Mouse (Mus musculus) hindbrain, embryonic 14.5 days (tissue): ENCODE measurements around the gene Polk. TPM values are rescaled to one million over a fixed set of nuclear protein-coding genes. Genes with fewer than 3 reads are reported as not detected.

ENCODE experiments used
- ATAC-seq: fragments of 200-750 bp; cut with Nextera tagmentation; 2 replicates; pipeline ENCODE4 v1.8.0; 2017; ENCODE audit warnings: moderate number of reproducible peaks, mild to moderate bottlenecking, moderate TSS enrichment, moderate library complexity; ENCODE audit not compliant: low FRiP score
- DNase-seq: peaks from one replicate; pipeline ENCODE4 v3.0.0-alpha.2; 2015; ENCODE audit warnings: low spot score
- H3K27ac ChIP-seq: fragments of 300-500 bp; sonication (generic); 2 replicates; pipeline ENCODE4 v1.5.1; 2014; ENCODE audit warnings: mild to moderate bottlenecking, moderate library complexity
- H3K27me3 ChIP-seq: fragments of 300-500 bp; sonication (generic); 2 replicates; pipeline ENCODE4 v1.6.1; 2014; ENCODE audit warnings: mild to moderate bottlenecking, low read length, mixed read lengths; ENCODE audit not compliant: control insufficient read depth, insufficient read depth
- H3K36me3 ChIP-seq: fragments of 300-500 bp; sonication (generic); replicated peaks from 2 replicates; pipeline ENCODE4 v1.6.1; 2014; ENCODE audit not compliant: control insufficient read depth, insufficient read depth
- H3K4me1 ChIP-seq: fragments of 300-500 bp; sonication (generic); replicated peaks from 2 replicates; pipeline ENCODE4 v1.6.1; 2014; ENCODE audit warnings: antibody characterized with exemption, low read length, mixed read lengths; ENCODE audit not compliant: control insufficient read depth, insufficient read depth
- H3K4me2 ChIP-seq: fragments of 300-500 bp; sonication (generic); replicated peaks from 2 replicates; pipeline ENCODE4 v1.6.1; 2014; ENCODE audit warnings: mild to moderate bottlenecking, moderate library complexity
- H3K4me3 ChIP-seq: fragments of 300-500 bp; sonication (generic); replicated peaks from 2 replicates; pipeline ENCODE4 v1.5.1; 2014; ENCODE audit warnings: mild to moderate bottlenecking, low read length
- H3K9ac ChIP-seq: fragments of 300-500 bp; sonication (generic); 2 replicates; pipeline ENCODE4 v1.6.1; 2014
- H3K9me3 ChIP-seq: fragments of 300-500 bp; sonication (generic); 2 replicates; pipeline ENCODE4 v1.6.1; 2016; ENCODE audit warnings: low read length; ENCODE audit not compliant: control insufficient read depth
- WGBS: fragments of 180-500 bp; shearing (Covaris S2); extraction: QIAGEN DNeasy Blood & Tissue Kit; methylation state at CpG from one replicate; pipeline ENCODE4 v1.1.7; 2014; 5-methylcytosine and 5-hydroxymethylcytosine counted together
- polyA plus RNA-seq: library from polyadenylated mRNA; unstranded; fragments of >200 nt; fragmentation: Nextera tagmentation; extraction: Ambion mirVana; gene quantifications from 2 replicates; pipeline ENCODE4 v1.2.1, GENCODE M21; 2014

The Polk gene
- polyA plus RNA-seq, 1 experiment from 2014 or later = 6.8 TPM

DNA sequence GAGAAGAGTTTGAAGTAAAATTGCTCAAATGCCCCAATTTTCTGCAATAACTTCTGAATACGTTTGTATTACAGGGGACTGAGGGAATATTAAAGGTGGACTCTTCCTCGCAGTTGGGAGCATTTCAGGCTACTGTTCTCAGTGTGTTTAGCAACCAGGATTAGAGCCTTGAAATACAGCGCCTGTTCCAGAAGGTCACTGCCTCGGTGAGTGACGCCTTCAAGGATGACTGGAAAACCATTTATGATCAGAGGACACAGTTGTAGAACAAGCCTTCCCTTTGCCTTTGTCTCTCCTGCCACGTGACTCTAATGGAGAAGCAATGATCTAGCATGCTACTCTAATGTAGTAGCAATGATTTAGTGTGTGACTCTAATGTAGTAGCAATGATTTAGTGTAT is 54.4 kb downstream of the Polk start:
- Histone ChIP-seq H3K9me3 (no peaks in the 10 kb centered on the region), H3K9ac (no peak overlapping the region), H3K4me2 (no peak overlapping the region), H3K4me1 (no peaks in the 10 kb centered on the region), H3K4me3 (no peak overlapping the region), H3K27me3 (no peaks in the 10 kb centered on the region), H3K27ac (no peak overlapping the region), H3K36me3 (no peaks in the 10 kb centered on the region; the same call in 1 of the 2 replicates)
- 93% methylated on average over 6 of the region's 6 CpGs for WGBS
- ATAC-seq (no peak), DNase-seq (no peak)

DNA sequence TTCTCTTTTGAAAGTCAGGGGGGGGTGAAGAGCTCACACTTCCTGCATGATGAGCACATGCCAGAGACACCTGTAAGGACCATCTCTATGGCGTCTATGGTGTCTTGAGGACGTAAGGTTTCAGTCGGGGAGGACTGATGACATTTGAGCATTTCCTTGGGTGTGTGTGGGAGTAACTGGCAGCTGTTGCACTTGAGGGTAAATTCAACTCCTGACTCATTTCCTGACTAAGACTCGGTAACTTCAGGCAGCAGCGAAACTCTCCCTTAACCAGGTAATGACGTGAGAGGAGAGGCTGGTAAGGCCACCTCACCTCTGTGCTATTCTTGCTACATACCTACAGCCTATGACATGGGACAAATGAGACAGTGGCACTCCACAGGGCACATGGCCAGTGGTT is 55.1 kb downstream of the Polk start:
- no peak overlapping the region for H3K27ac ChIP-seq
- H3K4me3 ChIP-seq = no peak overlapping the region
- 96% methylated on average over 6 of the region's 6 CpGs for WGBS

DNA sequence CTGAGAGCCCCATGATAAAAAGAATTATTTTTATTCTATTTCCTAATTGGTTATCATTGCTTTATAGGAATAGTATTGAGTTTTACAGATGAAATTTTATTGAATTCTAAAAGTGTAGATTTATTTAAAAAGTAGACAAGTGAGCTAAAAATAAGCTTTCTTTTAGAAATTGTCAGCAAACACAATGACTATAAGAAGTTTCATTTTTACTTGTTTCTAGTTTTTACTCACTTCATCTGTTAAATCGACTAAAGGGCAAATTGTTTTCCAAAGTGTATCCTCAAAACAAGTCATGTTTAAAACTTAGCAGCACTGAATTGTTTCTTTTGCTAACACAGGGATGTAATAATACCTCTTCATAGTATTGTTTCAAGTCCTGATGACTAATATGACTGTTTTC is 63.4 kb downstream of the Polk start:
- no peaks in the 10 kb centered on the region for H3K27me3 ChIP-seq
- no peak overlapping the region for H3K4me3 ChIP-seq
- DNase-seq (no peak), ATAC-seq (no peak)
- no peak overlapping the region for H3K27ac ChIP-seq
- no peak overlapping the region for H3K4me2 ChIP-seq
- H3K9ac ChIP-seq = no peak overlapping the region
- no peaks in the 10 kb centered on the region for H3K36me3 ChIP-seq
- no peaks in the 10 kb centered on the region for H3K4me1 ChIP-seq
- WGBS = 95% methylated on average over 1 of the region's 1 CpGs
- no peaks in the 10 kb centered on the region for H3K9me3 ChIP-seq

More for the DNA sequence above, 55.1 kb downstream of the Polk start:
- H3K9me3 ChIP-seq = no peaks in the 10 kb centered on the region
- ATAC-seq (no peak), DNase-seq (no peak)
- no peaks in the 10 kb centered on the region for H3K4me1 ChIP-seq
- H3K4me2 ChIP-seq = no peak overlapping the region
- H3K27me3 ChIP-seq = no peaks in the 10 kb centered on the region
- H3K9ac ChIP-seq = no peak overlapping the region
- H3K36me3 ChIP-seq = no peaks in the 10 kb centered on the region; the same call in 1 of the 2 replicates

DNA sequence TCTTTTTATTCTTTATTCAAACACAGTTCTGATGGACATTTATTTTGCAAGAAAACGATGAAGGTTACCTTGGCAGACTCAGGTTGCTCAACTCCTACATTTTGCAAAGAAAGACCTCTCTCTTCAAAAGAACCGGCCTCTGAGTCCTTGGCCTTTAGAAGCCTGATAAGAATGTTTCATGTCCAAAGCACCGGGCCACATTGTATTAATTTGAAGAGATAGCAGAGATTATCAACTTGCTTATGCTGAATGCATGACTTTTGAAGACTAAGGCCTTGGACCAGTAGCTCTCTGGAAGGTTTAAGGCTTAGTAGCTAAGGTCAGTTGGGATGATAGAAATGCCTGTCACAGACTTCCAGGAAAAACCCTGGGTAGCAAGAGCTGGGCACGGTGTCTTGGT is 65.2 kb downstream of the Polk start:
- H3K4me2 ChIP-seq = no peak overlapping the region
- no peak overlapping the region for H3K4me3 ChIP-seq
- DNase-seq (no peak), ATAC-seq (no peak)
- no peaks in the 10 kb centered on the region for H3K9me3 ChIP-seq
- H3K36me3 ChIP-seq = no peaks in the 10 kb centered on the region
- no peaks in the 10 kb centered on the region for H3K4me1 ChIP-seq
- H3K27me3 ChIP-seq = no peaks in the 10 kb centered on the region
- H3K9ac ChIP-seq = no peak overlapping the region
- WGBS = 95% methylated on average over 4 of the region's 4 CpGs
- H3K27ac ChIP-seq = no peak overlapping the region

DNA sequence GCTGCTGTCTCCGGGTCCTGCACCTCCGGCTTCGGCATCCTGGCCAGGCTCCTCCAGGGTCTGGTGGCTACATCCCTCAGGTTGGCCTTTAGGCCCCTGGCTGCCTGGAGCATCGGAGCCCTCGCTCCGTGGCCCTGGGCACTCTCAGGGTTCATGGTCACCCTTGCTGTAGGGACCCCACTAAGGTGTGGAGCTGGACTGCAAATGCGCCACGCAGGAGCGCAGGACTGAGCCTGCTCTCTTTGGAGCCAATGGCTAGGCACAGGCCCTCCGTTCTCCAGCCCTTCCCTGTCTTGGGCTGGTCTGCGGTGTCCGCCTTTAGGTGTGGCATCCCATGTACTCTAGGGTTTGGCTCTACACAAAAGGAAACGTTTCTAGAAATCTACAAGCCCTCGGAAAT is 71.4 kb downstream of the Polk start, which contains the start of gene Ankdd1b:
TSS of gene Ankdd1b (minus strand) at position 242 of the 400 bp plus-strand sequence.
- H3K27ac ChIP-seq = no peak within 1 kb of the TSS
- no peaks in the 10 kb centered on the region for H3K4me1 ChIP-seq
- no peak within 1 kb of the TSS for H3K4me3 ChIP-seq
- H3K36me3 ChIP-seq = no peaks in the 10 kb centered on the region
- no peak within 1 kb of the TSS for H3K9ac ChIP-seq
- H3K9me3 ChIP-seq = no peaks in the 10 kb centered on the region
- DNase-seq (no peak), ATAC-seq (no peak)
- WGBS = 91% methylated on average over 14 of the region's 14 CpGs
- H3K27me3 ChIP-seq = no peaks in the 10 kb centered on the region
- H3K4me2 ChIP-seq = no peak within 1 kb of the TSS

DNA sequence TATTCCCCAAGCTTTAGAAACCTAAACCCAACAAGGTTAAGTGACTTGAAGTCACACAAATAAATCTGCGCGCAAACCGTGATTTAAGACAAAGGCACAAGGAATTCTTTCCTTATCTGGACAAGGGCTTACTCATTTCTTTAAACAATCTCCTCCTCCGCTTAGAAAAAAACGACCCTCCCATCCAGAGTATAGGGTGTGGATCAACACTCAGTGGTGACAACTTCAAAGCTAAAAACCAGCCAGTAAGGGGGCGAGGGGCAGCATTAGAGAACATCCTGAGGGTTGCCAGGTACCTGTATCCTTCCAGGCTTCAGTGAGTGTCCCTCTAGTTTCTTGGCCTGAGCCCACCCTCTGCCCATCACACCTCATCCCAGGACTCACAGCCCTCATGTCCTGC is 71.8 kb downstream of the Polk start:
- Histone ChIP-seq H3K4me3 (no peak overlapping the region), H3K27ac (no peak overlapping the region), H3K4me2 (no peak overlapping the region), H3K36me3 (no peaks in the 10 kb centered on the region), H3K27me3 (no peaks in the 10 kb centered on the region), H3K9me3 (no peaks in the 10 kb centered on the region), H3K4me1 (no peaks in the 10 kb centered on the region), H3K9ac (no peak overlapping the region)
- 89% methylated on average over 6 of the region's 6 CpGs for WGBS
- no peak for ATAC-seq
- DNase-seq = no peak

DNA sequence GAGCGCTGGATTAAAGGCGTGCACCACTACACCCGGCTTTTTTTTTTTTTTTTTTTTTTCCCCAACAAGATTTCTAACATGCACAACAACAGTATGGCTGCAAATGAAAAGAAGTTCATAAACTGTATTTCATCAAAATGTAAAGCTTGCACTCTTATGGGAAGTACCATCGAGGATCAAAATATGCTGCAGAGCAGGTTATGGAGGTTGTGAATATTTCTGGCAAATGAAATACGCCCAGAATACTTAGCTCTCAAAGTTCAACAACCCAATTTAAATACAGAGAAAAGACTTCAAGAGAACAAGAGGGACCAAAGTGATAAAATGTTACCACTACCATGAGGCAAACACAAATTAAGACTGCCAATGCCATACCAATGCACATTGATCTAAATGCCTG is 73.7 kb downstream of the Polk start:
- Histone ChIP-seq H3K4me2 (no peak overlapping the region), H3K4me3 (no peak overlapping the region), H3K36me3 (no peaks in the 10 kb centered on the region), H3K9me3 (no peaks in the 10 kb centered on the region), H3K4me1 (no peaks in the 10 kb centered on the region), H3K27ac (no peak overlapping the region), H3K9ac (no peak overlapping the region), H3K27me3 (no peaks in the 10 kb centered on the region)
- ATAC-seq = no peak
- no peak for DNase-seq
- 97% methylated on average over 5 of the region's 5 CpGs for WGBS

DNA sequence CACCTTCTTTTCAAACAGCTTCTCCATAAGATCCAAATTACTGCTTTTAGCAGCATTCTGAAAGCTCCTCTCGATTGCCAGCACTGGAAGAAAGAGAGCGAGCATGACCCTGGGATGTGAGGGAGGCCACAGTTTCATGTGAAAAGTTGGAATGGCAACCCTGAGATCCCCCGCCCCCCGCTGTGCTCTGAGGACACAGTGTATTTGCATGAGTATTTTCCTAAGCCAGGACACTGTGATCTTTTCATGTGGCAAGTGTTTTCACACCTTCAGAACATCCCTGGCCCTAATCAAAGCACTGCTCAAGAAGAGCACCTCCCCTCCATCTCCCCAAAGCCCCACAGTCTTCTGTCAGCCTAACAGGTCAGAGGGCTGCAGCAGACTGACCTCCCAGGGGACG is 77.1 kb downstream of the Polk start:
- Histone ChIP-seq H3K4me2 (no peak overlapping the region), H3K27me3 (no peaks in the 10 kb centered on the region), H3K27ac (no peak overlapping the region), H3K4me3 (no peak overlapping the region), H3K4me1 (no peaks in the 10 kb centered on the region), H3K9ac (no peak overlapping the region), H3K36me3 (no peaks in the 10 kb centered on the region), H3K9me3 (no peaks in the 10 kb centered on the region)
- ATAC-seq (no peak), DNase-seq (no peak)
- WGBS = 55% methylated on average over 5 of the region's 5 CpGs

DNA sequence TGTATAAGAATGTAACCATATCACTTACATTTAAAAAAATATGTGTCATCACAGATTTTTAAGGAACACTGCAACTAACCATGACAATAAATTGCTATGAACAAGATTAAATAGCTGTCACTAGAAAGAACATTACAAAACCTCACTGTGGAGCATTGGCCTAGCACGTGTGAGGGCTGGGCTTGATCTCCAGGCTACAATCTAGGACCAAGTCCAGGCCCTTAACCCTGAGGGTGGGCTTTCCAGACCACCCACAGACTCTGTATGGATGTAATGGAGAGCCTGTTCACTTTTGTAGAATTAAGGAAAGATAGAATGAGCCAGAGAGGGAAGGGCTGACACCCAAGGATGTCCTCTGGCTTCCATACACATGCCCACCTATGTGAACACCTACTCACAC is 79.7 kb downstream of the Polk start:
- Histone ChIP-seq H3K27ac (no peak overlapping the region), H3K9ac (no peak overlapping the region), H3K36me3 (no peaks in the 10 kb centered on the region), H3K9me3 (no peaks in the 10 kb centered on the region), H3K4me1 (no peaks in the 10 kb centered on the region), H3K4me2 (no peak overlapping the region), H3K27me3 (no peaks in the 10 kb centered on the region), H3K4me3 (no peak overlapping the region)
- DNase-seq (no peak), ATAC-seq (no peak)
- WGBS = 71% methylated on average over 1 of the region's 1 CpGs

DNA sequence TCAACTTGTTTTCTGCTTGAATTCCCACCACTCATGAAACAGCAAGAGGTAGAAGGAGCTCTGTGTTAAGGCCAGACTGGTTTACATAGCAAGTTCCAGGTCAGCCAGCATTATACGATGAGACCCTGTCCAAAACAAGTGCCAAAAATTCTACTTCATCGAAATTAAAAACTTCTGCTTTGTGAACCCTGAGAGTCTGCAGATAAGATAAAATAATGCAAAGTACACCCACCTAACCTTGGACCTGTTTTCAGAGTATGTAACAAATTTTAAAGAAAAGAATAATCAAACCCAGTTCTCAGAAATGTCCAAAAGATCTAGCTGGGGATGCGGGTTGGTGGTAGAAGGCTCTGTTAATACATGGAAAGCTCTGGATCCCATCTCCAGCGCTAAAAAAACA is 83.8 kb downstream of the Polk start:
- DNase-seq (no peak), ATAC-seq (no peak)
- Histone ChIP-seq H3K9ac (no peak overlapping the region), H3K36me3 (no peaks in the 10 kb centered on the region), H3K27me3 (no peaks in the 10 kb centered on the region), H3K9me3 (no peaks in the 10 kb centered on the region), H3K4me2 (no peak overlapping the region), H3K4me1 (no peaks in the 10 kb centered on the region), H3K4me3 (no peak overlapping the region), H3K27ac (no peak overlapping the region)
- 85% methylated on average over 4 of the region's 4 CpGs for WGBS
